Mouse (Mus musculus) E14TG2a.4 (cell line): Measurements from ENCODE around the gene Abtb1.

Experiments used
- H3K27me3 ChIP-seq: 2 replicates; pipeline ENCODE4 v1.6.1; 2014; ENCODE audit warnings: low read length, control low read depth; ENCODE audit not compliant: insufficient read depth
- H3K36me3 ChIP-seq: 2 replicates; pipeline ENCODE4 v1.6.1; 2014; ENCODE audit warnings: low read length, control low read depth; ENCODE audit not compliant: insufficient read depth
- H3K4me1 ChIP-seq: replicated peaks from 2 replicates; pipeline ENCODE4 v1.6.1; 2014; ENCODE audit warnings: low read depth, low read length, control low read depth
- H3K4me3 ChIP-seq: replicated peaks from 2 replicates; pipeline ENCODE4 v1.5.1; 2014; ENCODE audit warnings: mild to moderate bottlenecking, low read length
- H3K9me3 ChIP-seq: 2 replicates; pipeline ENCODE4 v1.6.1; 2014; ENCODE audit warnings: low read length, control low read depth
- CTCF ChIP-seq: conservative IDR thresholded peaks from 2 replicates; pipeline ENCODE4 v1.5.1; 2014; ENCODE audit warnings: low read length
- NANOG ChIP-seq: IDR thresholded peaks from 2 replicates; pipeline ENCODE4 v1.6.1; 2014; ENCODE audit warnings: borderline replicate concordance, low read length, mixed read lengths
- POU5F1 ChIP-seq: IDR thresholded peaks from 2 replicates; pipeline ENCODE4 v1.6.1; 2014; ENCODE audit warnings: low read length, borderline replicate concordance

Abtb1 gene

DNA sequence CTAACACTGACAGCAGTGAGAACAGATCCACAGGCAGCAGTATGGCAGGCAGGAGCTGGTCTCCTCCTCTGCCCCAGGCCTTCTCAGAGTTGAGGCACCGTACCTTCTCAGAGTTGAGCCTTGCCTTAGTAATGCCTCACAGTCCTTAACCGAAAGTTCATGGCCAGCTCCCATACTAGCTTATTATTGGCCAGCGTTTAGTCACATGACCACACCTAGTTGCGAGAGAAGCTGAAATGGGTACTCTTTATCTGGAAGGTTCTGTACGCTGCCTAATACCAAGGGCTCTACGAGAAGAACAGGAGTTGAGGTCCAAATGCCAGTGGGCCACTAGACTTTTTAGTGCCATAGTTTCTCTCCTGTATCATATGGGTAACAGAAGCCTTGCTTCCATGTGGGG, 20.5 kb downstream of the Abtb1 start:
- Histone ChIP-seq H3K36me3 (no peaks in the 10 kb centered on the region), H3K27me3 (0 out of 2 replicates have a peak, but pooled peaks cover 3% of the 10 kb centered on the region), H3K4me3 (no peak overlapping the region), H3K9me3 (no peaks in the 10 kb centered on the region), H3K4me1 (peaks cover 14% of the 10 kb centered on the region)
- TF ChIP-seq CTCF: no peak
- TF ChIP-seq NANOG: no peak
- no peak for TF ChIP-seq POU5F1

DNA sequence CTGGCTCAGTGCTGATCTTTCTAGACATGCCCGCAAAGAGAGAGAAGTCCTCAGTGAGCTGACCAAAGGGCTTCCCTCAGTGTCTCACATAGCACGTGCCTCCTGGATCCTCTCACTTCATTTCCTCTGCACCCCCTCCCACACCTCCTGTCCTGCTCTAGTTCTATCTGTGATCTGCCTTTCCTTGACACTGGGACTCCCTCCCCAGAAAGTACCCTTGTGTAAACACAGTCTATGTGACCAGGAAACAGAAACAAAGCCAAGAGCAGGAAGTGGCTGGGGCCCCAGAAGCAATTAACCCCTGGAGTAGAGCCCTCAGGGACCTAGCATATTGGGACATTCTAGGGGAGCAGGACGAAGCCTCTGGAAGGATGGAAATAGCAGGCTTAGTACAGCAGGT, 20.9 kb downstream of the Abtb1 start:
- no peak for TF ChIP-seq POU5F1
- TF ChIP-seq NANOG: no peak
- no peak for TF ChIP-seq CTCF
- no peaks in the 10 kb centered on the region for H3K9me3 ChIP-seq
- no peak overlapping the region for H3K4me3 ChIP-seq
- 0 out of 2 replicates have a peak, but pooled peaks cover 3% of the 10 kb centered on the region for H3K27me3 ChIP-seq
- H3K36me3 ChIP-seq: no peaks in the 10 kb centered on the region
- H3K4me1 ChIP-seq: peaks cover 14% of the 10 kb centered on the region

DNA sequence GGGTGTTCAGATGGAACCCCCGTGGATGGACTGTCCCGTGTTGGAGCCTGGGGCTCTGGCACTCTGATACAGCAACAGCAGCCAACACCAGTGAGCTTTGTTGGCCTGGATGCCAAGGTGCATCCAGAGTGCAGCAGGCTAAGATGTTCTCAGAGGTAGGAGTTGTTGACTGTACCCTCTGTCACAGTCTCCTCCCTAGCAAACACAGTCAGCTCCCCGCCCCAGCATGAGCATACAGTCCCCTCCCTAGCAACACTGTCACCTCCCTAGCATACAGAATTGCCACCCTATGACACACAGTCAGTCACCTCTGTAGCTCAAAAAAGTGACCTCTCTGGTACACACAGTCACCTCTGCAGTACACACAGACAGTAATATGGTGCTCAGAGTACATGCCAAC, 24.9 kb downstream of the Abtb1 start:
- Histone ChIP-seq H3K36me3 (no peaks in the 10 kb centered on the region), H3K4me3 (no peak overlapping the region), H3K27me3 (no peaks in the 10 kb centered on the region), H3K9me3 (no peaks in the 10 kb centered on the region), H3K4me1 (peaks cover 19% of the 10 kb centered on the region)
- TF ChIP-seq POU5F1: no peak

DNA sequence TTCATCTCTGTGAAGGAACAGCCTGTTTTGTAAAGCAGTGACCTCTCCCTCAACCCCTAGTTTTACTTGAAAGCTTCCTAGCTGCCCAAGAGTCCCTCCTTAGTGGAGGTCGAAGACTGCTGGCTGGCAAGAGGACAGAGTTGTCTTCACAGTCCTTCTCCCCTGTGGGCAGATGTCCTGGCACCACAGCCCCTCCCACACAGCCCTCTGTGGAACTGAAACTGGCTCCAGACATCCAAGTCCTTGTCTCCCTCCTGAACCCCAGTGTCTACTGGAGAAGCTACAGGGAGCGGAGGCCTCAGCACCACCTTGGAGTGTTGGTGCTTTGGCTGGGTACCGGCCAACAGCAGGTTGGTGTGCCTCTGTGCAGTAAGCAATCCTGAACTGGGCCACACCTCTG, 26.3 kb downstream of the Abtb1 start:
- no peak for TF ChIP-seq POU5F1
- no peak for TF ChIP-seq CTCF
- no peak for TF ChIP-seq NANOG
- no peaks in the 10 kb centered on the region for H3K27me3 ChIP-seq
- H3K9me3 ChIP-seq: no peaks in the 10 kb centered on the region
- H3K36me3 ChIP-seq: no peaks in the 10 kb centered on the region
- H3K4me1 ChIP-seq: peaks cover 19% of the 10 kb centered on the region
- H3K4me3 ChIP-seq: no peak overlapping the region

DNA sequence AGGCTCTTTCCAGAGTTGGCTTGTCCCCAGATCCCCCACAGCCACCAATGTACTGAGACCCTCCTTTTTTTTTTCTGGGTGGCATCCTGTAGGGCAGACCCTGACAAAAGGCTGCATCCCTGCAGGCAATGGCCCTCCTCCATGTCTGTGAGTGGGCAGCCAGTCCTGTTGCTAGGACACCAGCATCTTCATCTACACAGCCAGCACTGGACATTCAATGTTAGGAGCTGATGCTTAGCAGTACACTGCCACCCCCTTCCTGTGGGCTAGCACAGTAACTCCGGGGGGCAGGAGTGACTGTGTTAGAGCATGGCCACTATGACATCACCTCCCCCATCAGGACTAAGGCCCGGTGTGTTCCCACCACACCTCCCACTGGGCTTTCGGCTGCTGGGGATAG, 26.7 kb downstream of the Abtb1 start:
- H3K4me1 ChIP-seq: peaks cover 19% of the 10 kb centered on the region
- H3K4me3 ChIP-seq: no peak overlapping the region
- no peaks in the 10 kb centered on the region for H3K27me3 ChIP-seq
- TF ChIP-seq NANOG (no peak), CTCF (no peak), POU5F1 (no peak)
- no peaks in the 10 kb centered on the region for H3K36me3 ChIP-seq
- no peaks in the 10 kb centered on the region for H3K9me3 ChIP-seq

DNA sequence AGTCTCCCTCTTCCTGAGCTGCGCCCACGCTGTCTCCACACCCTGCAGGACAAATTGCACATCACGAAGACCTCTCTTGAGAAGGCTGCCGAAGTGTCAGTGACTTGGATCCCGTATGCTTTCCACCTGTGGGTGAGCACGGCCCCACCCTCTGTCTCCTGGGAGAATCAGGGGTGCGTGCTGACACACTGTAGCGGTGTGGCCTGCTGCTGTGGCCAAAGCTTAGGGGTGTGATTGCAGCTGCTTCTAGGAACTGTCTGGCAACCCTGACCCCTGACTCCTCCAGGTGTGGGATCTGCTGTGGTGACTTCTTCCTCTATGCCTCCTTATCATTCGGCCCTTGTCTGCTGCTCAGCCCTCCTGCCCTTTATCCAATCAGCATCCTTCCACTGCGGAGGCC, 28.0 kb downstream of the Abtb1 start:
- TF ChIP-seq CTCF (no peak), NANOG (no peak), POU5F1 (no peak)

DNA sequence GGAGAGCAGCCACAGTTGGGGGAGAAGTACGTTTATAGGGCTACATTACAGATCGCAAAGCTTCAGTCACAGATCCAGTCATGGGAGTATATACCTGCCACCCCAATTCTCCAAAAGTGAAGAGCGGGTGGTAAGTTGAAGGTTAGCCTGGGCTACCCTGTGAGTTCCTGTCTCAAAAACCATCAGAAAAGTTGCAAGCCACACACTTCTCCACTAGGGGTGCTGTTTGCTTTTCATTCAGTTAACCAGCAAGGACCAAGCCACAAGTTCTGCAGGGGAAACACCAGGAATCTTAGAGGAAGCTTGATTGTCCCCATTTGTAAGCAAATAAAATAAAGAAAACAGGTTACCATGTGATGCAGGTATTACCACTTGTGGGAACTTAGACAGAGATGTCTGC, 28.9 kb downstream of the Abtb1 start:
- TF ChIP-seq CTCF (peak; percentile 59), POU5F1 (no peak)
- no peaks in the 10 kb centered on the region for H3K9me3 ChIP-seq
- H3K27me3 ChIP-seq: peaks cover 7% of the 10 kb centered on the region
- H3K4me3 ChIP-seq: no peak overlapping the region
- H3K36me3 ChIP-seq: no peaks in the 10 kb centered on the region
- H3K4me1 ChIP-seq: peaks cover 15% of the 10 kb centered on the region

More for the DNA sequence above, 28.0 kb downstream of the Abtb1 start:
- Histone ChIP-seq H3K9me3 (no peaks in the 10 kb centered on the region), H3K36me3 (no peaks in the 10 kb centered on the region), H3K4me3 (no peak overlapping the region), H3K4me1 (peaks cover 20% of the 10 kb centered on the region), H3K27me3 (peaks cover 3% of the 10 kb centered on the region; the same call in 1 of the 2 replicates)

DNA sequence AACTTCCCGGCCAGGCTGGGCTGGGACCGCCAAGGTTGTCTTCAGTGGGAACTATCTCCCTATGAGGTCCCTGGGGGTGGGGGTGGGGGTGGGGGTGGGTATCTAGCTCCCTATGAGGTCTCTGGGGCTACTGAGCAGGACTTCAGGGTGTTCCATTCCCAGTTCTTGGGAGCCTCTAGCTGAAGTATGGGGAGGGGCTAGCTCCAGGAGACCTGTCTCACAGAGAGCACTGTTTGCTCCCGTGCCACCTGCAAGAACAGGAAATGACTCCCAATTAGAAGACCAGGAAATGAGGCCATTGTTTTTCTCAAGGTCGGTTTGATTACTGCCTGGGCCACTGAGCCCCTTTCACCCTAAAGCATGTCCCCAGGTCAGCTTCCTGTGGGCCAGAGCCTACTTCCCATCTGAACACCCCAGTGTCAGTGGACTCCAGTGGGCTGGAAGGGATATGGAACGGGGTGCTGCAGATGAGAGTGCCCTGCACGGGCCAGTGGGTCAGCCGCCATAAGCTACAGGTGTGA, 29.8 kb downstream of the Abtb1 start:
- H3K4me1 ChIP-seq: peaks cover 15% of the 10 kb centered on the region
- H3K4me3 ChIP-seq: no peak overlapping the region
- H3K9me3 ChIP-seq: no peaks in the 10 kb centered on the region
- H3K36me3 ChIP-seq: no peaks in the 10 kb centered on the region
- TF ChIP-seq NANOG (no peak), POU5F1 (no peak), CTCF (no peak)
- H3K27me3 ChIP-seq: peaks cover 7% of the 10 kb centered on the region

DNA sequence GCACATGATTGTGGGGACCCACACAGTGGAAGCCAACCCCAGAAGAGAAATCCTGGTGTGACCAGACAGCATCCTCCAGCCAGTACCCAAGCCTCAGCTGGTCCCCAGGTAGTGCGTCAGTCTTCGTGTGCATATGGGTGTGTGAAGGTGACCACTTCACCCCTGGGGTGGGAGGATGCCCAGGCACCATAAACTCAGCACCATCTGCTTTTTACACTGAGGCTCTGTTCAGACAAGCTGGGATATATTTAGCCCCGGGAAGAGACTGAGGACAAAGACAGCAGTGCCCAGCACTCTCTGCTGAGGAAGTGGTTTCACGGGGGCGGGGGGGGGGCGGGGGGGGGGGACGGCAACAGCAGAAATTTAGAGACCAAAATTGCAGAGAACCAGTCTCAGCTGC, 30.4 kb downstream of the Abtb1 start:
- peaks cover 15% of the 10 kb centered on the region for H3K4me1 ChIP-seq
- H3K9me3 ChIP-seq: no peaks in the 10 kb centered on the region
- H3K27me3 ChIP-seq: peaks cover 7% of the 10 kb centered on the region
- TF ChIP-seq NANOG: no peak
- TF ChIP-seq CTCF: no peak
- no peak for TF ChIP-seq POU5F1
- no peak overlapping the region for H3K4me3 ChIP-seq
- H3K36me3 ChIP-seq: no peaks in the 10 kb centered on the region

DNA sequence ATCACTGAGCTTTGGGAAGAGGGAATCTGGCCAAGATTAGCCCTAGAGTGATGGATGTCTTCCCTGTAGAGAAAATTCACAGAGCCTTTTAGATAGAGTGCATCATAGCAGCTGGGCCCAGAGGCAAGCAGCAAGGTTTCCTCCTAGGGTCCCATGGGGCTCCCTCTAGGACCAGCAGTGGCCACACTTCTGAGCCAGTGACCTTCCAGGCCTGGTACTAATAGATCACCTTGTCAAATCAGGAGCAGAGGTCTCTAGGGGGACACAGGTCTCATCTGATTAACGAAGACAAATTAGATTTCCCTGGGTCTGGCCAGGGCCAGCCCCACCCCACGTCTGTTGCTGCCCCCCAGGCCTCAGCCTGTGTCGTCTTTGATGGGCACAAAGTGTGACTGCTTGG, 31.5 kb downstream of the Abtb1 start:
- Histone ChIP-seq H3K4me3 (no peak overlapping the region), H3K36me3 (no peaks in the 10 kb centered on the region), H3K4me1 (peaks cover 15% of the 10 kb centered on the region), H3K9me3 (no peaks in the 10 kb centered on the region), H3K27me3 (peaks cover 7% of the 10 kb centered on the region)
- TF ChIP-seq NANOG: no peak
- no peak for TF ChIP-seq POU5F1
- TF ChIP-seq CTCF: no peak
